Mouse (Mus musculus): ENCODE measurements around the gene Drap1.
A peak's percentile ranks its signal among the peaks of the same experiment; 100 is the strongest.

The Drap1 gene

DNA sequence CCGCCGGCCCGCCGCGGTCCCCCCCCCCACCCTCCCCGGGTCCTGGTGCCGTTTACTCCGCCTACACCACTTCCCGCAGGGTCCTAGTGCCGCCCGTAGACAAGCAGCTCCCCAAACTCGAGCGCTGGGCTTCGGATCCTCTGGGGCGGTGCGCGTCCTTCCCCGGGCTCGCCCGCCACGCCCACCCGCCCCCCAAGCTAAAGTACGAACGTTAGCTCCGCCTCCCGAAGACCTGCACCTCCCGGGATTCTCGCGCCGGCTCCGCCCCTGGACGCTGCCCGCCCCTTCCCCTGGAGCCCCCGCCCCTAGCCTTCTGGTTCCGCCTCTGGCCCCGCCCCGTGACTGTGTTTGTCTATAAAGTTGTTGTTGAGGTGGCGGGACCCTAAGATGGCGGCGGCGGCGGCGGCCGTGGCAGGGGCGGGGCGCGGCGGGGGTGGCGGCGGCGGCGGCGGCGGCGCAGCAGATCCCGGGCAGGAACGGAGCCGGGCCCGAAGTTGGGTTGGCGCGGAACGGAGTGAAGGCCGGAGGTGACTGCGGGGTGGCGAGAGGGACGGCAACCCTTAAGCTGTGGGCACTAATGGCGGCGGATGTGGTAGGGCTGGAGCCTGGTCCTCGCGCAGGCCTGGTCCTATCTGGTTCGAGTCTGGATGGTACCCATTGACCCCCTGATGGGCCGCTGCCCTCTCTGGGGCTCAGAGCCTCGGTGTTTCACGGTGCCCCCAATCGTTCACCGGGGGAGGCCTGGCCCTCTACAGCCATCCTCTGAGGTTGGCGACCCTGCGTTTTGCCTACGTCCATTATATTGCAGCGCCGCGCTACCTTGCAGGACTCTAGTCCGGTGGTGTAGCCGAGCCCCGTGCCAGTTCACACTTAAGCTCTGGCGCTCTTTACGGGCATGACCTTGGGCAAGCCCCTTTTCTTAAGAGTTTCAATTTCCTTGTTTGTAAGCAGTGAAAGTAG is at the start of gene Drap1, which contains the start of gene AI837181:
Gene Drap1 (minus strand): TSS at position 198 of the 960 bp plus-strand sequence.
Gene AI837181 (plus strand): TSS at position 363 of the 960 bp plus-strand sequence.
- DNase-seq: peak; percentile 95

DNA sequence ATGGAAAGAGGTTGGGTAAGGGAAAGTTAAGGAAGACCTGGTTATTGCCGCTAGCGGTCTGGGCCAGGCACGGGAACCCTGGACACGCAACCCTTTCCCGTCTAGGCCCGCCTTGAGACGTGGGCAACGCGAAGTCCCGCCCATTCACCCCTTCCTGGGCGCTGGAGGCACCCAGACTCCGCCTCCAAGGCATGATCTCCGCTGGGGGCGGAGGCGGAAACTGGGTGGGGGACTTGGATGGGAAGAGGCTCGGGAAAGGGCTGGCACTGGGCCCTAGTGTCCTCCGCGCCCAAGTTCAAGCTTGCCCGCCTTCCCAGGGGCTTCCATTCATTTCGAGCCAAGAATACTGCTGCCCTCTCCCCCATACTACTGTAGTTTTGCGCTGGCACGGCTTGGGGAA is 48.9 kb upstream of the Drap1 start, which contains the start of gene Efemp2:
Gene Efemp2 (plus strand): TSS at position 235 of the 400 bp plus-strand sequence.
- peak; percentile 68 for DNase-seq

DNA sequence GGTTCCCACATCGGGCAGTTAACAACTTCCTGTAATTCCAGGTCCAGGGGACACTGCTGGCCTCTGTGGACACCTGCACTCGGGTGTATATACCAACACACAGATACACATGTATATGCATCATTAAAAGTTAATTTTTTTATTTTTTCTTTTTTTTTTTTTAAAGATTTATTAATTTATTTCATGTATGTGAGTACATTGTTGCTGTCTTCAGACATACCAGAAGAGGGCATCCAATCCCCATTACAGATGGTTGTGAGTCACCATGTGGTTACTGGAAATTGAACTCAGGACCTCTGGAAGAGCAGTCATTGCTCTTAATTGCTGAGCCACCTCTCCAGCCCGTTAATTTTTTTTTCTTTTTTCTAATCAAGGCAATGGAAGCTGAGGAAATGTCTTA is 48.1 kb upstream of the Drap1 start:
- DNase-seq: no peak

DNA sequence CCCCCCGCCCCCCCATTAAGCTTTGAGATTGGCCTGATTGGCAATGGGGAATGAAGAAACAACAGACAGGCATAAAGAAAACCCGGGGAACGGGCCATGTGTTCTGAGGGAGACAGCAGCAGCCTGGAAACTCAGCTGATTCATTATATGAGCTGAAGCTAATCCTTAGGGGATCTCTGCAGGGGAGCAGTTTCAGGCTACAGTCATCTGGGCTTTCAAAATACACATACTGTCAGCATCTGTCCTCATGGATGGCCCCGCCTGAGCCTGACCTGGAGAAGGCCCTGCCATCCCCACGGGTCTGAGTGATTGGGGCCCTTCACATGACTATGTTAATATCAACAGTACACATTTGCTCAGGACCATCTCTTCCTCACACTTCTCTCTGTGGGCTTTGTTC is 47.1 kb upstream of the Drap1 start:
- DNase-seq: no peak

DNA sequence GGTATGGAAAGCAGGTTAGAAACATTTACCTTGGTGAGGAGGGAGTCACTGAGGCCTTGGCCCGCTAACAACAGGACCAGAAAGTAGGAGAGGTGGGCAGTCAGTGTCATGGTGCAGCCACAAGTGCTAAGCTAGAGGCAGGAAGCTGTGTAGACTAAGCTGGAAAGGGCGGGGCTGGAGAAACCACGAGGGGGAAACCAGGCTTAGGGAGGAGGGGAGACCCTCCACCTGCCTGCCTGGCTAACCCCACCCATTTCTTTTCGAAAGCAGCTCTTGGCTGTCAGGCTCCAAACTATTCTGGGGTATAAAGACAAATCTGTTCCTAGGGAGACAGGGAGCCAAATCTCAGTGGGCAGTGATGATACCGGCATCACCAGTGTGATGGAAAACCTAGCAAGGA is 43.6 kb upstream of the Drap1 start, which contains the start of gene Ctsw:
Gene Ctsw (minus strand): TSS at position 134 of the 400 bp plus-strand sequence.
- no peak for DNase-seq

DNA sequence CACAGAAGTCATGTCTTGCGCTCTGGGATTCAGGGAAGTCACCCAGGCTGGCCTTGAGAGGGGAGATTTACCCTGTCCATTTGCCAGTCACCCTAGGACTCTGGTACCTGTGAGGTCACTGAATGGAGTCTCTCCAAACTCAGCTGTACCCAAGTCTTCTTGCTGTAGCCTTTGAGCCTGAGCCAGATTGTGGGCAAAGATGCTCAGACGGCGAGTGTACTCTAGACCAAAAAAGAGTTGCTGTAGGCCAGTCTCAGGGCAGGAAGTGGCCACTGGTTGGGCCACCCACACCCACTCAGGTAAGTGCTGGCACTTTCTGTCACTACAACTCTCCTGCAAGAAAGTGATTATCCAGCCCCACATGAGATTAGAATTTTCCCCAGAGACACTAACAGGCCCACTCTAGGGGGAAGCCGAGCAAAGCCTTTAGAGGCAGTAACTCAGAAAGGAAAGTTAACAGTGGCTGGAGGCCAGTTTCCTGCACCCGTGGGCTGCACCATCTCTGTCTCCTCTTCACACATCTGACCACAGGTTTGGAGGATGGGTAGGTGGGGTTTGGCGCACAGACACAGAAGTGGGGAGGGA is 42.2 kb upstream of the Drap1 start:
- no peak for DNase-seq

DNA sequence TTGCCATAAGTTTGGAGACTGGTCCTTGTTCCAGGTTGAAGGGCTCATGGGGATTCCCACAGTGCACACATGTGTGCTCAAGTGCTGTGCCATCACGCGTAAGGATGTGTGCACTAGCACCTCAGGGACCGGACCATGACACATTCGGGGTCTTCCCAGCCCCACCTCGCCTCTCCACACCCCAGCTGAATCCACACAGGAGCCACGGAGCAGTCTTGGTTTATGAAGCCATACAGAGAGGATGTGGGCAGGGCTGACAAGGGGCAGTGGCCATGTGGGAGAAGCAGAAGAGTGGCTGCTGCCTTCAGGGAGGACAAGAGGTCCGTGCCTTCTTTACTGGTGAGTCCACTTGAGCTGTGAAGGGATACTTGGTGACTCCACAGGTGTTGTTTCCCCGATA is 40.3 kb upstream of the Drap1 start:
- no peak for DNase-seq

DNA sequence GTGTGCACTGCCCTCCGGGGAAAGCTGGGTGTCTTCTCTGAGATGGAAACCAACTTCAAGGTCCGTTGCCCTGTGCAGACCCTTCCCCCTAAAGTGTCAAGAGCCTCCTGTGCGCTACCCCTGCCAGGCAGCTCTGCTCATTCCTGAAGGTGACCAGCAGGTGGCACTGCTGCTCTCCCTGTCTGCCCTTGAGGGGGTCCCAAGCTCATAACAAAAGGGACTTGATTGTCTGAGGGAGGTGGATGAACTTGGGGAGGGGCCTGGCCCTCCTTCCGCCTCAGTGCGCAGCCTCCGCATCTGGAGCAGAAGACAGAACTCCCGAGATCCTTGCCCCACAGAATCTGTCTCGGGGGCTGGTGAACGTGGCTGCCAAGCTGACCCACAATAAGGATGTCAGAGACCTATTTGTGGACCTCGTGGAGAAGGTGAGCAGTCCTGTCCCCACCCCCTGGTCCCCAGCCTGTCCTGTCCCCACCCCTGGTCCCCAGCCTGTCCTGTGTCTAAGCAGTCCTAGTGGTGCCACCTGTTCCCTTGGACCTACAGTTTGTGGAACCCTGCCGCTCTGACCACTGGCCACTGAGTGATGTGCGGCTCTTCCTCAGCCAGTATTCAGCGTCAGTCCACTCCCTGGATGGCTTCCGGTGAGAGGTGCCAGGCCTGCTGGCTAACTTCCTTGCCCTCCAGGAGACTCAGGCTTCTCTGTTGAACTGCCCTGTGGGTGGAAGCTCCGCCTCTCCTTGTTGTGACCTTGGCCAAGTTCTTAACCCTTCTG is 39.2 kb upstream of the Drap1 start:
- no peak for DNase-seq

DNA sequence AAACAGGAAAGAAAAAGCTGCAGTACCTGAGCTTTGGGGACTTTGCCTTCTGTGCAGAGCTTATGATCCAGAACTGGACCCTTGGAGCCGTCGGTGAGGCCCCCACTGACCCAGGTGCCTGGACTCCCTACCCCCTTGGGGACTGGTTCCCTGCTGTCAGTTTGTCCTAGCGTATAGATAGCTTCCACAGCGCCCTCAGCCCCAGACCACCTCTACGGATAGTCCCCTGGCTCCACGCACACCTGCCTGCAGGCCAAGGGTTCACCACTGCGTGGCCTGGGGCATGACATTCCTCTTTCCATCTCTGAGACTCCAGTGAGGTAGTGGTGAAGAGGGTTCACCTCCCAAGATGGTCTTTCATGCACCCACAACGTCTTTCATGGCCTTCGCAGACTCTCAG is 38.4 kb upstream of the Drap1 start:
- DNase-seq: no peak

DNA sequence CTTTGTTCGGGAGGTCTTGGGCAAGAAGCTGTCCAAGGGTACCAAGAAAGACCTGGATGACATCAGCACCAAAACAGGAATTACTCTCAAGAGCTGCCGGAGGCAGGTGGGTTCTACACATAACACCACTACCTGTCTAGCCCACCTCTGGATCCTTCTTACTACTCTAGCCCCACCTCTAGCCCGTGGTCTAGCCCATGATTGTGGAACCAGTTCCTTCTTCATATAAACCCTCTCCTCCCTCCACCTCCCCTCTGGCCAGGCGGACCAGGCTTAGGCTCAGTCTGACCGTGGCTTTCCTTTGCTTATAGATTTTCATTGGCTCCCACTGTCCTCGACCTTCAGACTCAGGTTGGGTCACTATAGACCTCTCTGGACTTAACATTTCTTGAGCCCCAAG is 36.6 kb upstream of the Drap1 start:
- no peak for DNase-seq

DNA sequence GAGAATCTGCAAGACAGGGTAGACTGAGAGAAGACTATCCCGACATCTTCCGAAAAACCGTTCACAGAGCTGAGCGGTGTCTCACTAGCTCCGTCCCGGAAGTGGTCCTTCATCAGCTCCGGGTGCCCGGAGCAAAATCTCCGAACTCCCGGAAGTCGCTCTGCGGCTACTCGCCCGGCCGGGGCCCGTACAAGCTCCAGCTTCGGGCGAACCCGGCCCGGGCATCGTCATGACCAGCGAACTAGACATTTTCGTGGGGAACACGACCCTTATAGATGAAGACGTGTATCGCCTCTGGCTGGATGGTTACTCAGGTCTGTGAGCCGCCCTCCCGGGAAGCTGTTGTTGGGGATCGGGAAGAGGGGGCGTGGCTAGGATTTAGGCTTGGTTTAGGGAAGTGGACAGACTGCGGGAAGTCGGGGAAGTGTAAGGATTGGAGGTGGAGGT is 35.7 kb upstream of the Drap1 start, which contains the start of gene Fibp:
Gene Fibp (plus strand): TSS at position 151 of the 447 bp plus-strand sequence.
- peak; percentile 89 for DNase-seq

DNA sequence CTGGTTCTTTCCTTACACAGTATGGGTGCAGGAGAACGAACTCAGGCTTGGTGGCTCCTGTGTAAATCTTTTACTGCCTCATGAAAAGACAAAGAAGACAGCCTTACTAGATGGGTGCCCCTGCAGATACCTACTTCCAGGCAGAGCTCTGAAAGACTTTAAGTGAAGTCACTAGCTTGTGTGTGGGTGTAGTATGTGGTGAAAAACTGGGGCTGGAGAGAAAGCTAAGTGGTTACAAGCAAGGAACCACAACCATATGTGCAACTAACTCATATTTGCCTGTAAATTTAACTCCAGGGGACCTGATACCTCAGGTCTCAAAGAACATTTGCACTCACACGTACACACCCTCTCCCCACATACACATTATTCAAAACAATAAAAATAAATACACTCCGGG is 35.1 kb upstream of the Drap1 start:
- DNase-seq: no peak

DNA sequence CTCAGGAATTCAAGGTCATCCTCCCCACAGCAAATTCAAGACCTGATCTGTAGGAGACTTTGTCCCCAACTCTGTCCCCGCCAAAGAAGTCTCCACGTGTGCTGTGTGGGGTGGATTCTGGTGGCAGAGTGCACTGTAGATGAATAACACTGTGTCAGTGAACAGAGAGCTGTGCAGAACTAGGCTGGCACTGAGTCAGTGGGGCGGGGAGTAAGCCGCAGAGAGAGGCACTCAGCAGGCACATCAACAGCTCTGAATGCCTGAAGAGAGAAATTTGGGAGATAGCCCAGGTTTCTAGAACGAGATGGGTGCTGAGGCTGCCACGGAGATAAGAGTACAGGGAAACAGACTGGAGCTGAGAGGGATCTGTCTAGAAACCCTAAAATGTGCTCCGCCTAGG is 34.2 kb upstream of the Drap1 start:
- DNase-seq: peak; percentile 71

DNA sequence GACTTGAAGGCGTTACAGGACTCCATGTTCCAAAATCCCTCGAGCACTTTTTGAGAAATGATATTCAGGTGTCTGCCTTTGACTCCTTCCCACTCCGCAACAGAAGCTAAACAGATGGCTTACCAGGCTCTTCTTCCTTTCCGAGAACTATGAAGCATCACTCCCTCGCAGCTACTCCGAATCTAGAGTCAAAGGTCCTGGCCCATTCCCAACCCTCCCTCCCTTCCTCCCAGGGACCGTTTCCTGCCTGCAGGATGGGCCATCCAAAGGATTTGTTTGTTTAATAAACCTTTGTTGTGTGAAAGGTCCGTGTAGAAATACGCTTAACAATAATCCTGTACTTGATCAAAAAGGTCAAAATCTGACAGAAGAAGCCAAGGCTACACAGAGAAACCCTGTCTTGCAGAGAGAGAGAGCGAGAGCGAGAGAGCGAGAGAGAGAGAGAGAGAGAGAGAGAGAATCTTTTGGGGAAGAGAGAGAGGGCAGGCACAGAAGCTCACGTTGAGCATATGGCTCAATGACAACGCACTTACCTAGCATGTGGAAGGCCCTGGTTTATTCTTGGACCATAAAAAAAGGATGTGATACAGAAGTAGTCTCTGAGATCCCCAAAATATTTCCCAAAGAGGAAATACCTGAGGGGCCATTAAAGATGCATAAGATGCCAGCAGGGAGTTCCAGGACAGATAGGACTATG is 33.1 kb upstream of the Drap1 start, which contains the start of gene Ccdc85b:
Gene Ccdc85b (minus strand): TSS at position 149 of the 697 bp plus-strand sequence.
- no peak for DNase-seq

DNA sequence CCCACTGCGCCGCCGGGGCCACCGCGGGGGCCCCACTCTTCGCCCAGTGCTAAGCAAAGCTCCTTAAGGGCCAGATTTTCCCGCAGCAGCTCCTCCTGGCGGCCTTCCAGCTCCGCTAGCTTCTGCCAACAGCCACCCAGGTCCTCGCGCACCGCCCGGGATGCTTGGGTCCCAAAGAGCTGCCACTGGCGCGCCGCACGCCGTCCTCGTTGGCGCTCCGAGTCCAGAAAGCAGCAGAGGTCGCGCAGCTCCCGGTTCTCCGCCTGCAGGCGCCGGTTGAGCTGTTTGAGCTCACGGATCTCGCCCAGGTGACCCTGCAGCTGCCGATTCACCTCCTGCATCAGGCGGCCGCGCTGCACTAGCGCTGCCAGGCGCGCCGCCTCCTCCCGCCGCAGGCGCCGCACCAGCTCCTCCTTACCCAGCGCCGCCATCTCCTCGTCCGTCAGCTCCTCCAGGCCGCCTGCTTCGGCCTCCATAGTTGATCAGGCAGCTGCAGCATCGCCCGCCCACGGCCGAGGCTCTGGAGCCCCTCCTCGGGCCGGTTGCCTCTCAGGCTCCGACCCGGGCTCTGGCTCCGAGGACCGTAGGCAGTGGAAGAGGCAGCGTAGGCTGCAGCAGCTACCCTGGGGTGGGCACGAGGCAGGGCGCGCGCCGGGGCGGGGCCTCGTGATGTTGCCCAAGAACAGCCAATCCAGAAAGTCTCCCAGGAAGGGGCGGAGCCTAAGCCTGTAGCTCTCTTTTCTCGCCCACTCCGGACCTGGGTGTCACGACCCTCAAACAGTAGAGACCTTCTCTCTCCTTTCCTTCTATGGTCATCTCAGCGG is 32.4 kb upstream of the Drap1 start:
- peak; percentile 96 for DNase-seq

DNA sequence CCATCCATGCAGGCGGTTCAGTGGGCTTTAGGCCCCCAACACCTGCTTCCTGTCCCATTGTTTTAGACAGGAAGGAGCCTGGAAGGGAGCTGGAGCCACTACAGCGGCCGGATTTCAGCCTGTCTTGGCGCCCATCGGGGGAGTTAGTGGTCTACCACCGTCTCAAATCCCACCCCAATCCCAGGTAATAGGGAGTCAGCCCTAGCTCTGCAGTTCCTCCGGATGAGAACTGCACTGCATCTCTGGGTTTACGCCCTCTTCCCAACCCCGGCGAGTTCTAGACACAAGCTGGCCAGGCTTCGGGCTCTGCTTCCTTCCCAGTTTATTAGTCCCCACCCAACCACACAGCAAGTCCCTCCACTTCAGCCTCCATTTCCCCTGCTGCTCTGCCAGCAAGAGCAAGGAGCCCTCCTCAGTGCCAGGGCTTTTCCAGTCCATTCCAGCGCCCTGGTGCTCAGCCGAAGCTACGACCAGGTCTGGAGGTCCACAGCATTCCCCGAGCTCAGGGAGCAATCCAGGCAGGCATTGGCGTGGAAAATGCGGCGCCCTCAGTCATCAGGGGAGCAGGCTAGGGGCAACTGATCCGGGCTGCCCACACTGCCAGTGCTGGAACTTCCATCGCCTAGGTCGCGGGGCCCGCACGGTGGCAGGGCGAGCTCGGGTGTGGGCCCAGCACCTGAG is 31.6 kb upstream of the Drap1 start:
- no peak for DNase-seq

DNA sequence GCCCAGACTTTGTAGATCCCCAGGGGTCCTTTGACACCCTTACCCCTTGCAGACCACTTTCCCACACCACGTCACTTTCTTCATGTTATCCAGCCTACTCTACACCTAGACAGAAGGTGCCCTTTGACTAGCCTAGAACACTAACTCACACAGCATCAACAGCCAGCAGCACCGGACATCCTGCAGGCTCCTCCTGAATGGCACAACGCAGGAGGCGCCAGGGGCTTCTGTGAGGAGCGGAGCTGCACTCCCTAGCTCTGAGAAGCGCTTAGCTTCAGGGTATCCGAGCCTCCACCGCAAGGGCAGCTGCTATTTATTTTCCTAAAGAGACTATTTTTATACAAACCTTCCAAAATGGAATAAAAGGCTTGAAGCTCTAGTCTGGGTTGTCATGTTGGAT is 30.8 kb upstream of the Drap1 start:
- DNase-seq: no peak

DNA sequence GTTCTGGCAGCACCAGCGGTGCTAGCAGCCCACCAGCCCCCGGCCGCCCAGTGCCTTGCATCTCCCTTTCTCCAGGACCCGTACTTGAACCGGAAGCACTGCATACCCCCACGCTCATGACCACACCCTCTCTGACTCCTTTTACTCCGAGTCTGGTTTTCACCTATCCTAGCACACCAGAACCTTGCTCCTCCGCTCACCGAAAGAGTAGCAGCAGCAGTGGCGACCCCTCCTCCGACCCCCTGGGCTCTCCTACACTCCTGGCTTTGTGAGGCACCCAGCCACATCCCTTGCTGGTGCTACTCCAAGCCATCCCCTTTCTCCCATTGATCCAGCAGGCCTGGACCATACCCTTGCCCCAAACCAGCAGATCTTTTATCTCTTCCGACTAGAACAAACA is 30.3 kb upstream of the Drap1 start:
- DNase-seq: no peak

DNA sequence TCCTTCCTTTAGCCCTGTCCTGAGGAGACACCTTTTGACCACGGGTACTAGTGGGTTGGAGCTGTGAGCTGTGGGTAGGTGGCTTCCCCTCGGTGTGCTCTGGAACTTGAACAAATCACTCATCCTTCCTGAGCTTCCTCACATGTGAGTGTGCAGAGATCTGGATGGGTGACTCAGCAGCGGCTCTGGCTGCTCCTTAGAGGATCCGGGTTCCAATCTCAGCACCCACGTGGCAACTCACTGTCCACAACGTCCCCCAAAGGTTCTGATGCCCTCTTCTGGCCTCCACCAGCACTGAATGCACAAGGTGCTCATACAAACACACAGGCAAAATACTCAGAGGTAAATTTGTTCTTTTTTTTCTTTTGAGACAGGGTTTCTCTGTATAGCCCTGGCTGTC is 27.0 kb upstream of the Drap1 start:
- no peak for DNase-seq

DNA sequence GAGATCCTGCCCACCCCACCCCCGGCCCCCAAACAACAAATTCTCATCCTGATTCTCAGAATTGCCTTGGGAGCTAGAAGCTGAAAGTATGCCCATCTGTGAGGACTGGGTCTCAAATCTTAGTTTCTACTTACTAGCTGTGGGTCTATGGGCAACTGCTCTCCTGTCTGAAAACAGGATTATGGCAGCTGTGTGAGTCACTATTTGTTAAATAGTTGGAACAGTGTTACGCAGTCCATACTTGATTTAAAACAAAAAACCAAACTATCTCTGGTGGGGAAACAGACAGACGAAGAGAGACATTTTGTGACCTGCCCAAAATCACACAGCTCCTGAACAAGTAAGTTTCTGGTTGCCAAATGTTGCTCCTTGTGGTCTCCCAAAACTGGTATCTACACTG is 24.9 kb upstream of the Drap1 start:
- no peak for DNase-seq
